Mouse (Mus musculus) CH12.LX (cell line): ENCODE measurements at regions not wholly inside any gene's neighbourhood (a gene's known extent, or its start where the extent isn't known, plus 50 kb on each side); places are given as distances from the start of the nearest gene placed in this dataset.

ENCODE experiments used
- DNase-seq: peaks from one replicate; pipeline ENCODE4 v3.0.0-alpha.2; 2013; ENCODE audit errors: extremely low read depth
- H3K27ac ChIP-seq: 2 replicates; pipeline ENCODE4 v1.5.1; 2012; ENCODE audit warnings: low read depth, mild to moderate bottlenecking, control low read depth, moderate library complexity; ENCODE audit not compliant: insufficient read depth
- H3K27me3 ChIP-seq: replicated peaks from 2 replicates; pipeline ENCODE3; 2012; ENCODE audit warnings: inconsistent platforms
- H3K36me3 ChIP-seq, 2 experiments: replicated peaks in 1 of 2; 2 replicates each; pipeline versions ENCODE3 to v1.6.1; 2012; ENCODE audit warnings: inconsistent platforms in 1 of 2, low read length in 1 of 2, mild to moderate bottlenecking in 1 of 2, mixed read lengths in 1 of 2, moderate library complexity in 1 of 2; ENCODE audit not compliant: control insufficient read depth in 1 of 2, insufficient read depth in 1 of 2
- H3K4me1 ChIP-seq, 2 experiments: 2 replicates each; pipeline ENCODE4 v1.6.1; 2012; ENCODE audit warnings: inconsistent platforms in 1 of 2, moderate library complexity in 1 of 2; ENCODE audit not compliant: insufficient read depth in 2 of 2, control insufficient read depth in 1 of 2
- H3K4me2 ChIP-seq: 2 replicates; pipeline ENCODE4 v1.6.1; 2012; ENCODE audit warnings: low read depth, mild to moderate bottlenecking, control low read depth; ENCODE audit not compliant: poor library complexity, insufficient read depth, severe bottlenecking
- H3K4me3 ChIP-seq, 3 experiments: fragments of 150-350 bp in 1 of 3; sonication (generic) in 1 of 3; replicated peaks in 1 of 3; 2 replicates each; pipeline versions ENCODE3 to v1.5.1; 2011 to 2012; ENCODE audit warnings: low read depth in 2 of 3, low read length in 2 of 3, mild to moderate bottlenecking in 2 of 3, moderate library complexity in 2 of 3, control low read depth in 1 of 3, improper control_type of control experiment in 1 of 3, inconsistent platforms in 1 of 3, mixed read lengths in 1 of 3; ENCODE audit not compliant: poor library complexity in 1 of 3
- H3K79me2 ChIP-seq: replicated peaks from 2 replicates; pipeline ENCODE4 v1.6.1; 2012; ENCODE audit warnings: mild to moderate bottlenecking, moderate library complexity; ENCODE audit not compliant: control insufficient read depth, poor library complexity, insufficient read depth, severe bottlenecking; ENCODE audit errors: extremely low read depth
- H3K9ac ChIP-seq: 2 replicates; pipeline ENCODE4 v1.6.1; 2012; ENCODE audit warnings: low read depth, mild to moderate bottlenecking, control low read depth, moderate library complexity; ENCODE audit not compliant: insufficient read depth
- H3K9me3 ChIP-seq: replicated peaks from 2 replicates; pipeline ENCODE3; 2012; ENCODE audit warnings: low read length, inconsistent platforms, mixed read lengths
- CTCF ChIP-seq, 2 experiments: IDR thresholded peaks in 1 of 2; conservative IDR thresholded peaks in 1 of 2; 2 replicates each; pipeline ENCODE4 v1.5.1; 2011 to 2012; ENCODE audit warnings: low read depth in 2 of 2, low read length in 2 of 2, improper control_type of control experiment in 1 of 2, inconsistent platforms in 1 of 2, mild to moderate bottlenecking in 1 of 2, moderate library complexity in 1 of 2
- ELF1 ChIP-seq: IDR thresholded peaks from 2 replicates; pipeline ENCODE4 v1.6.1; 2014; ENCODE audit warnings: low read depth, mild to moderate bottlenecking, inconsistent platforms, low read length, improper control_type of control experiment
- GABPA ChIP-seq: IDR thresholded peaks from 2 replicates; pipeline ENCODE4 v1.6.1; 2012; ENCODE audit warnings: low read depth, low read length, improper control_type of control experiment, inconsistent platforms; ENCODE audit not compliant: insufficient replicate concordance
- MAZ ChIP-seq: IDR thresholded peaks from 2 replicates; pipeline ENCODE4 v1.6.1; 2012; ENCODE audit warnings: low read depth, mild to moderate bottlenecking, inconsistent platforms, low read length, improper control_type of control experiment, moderate library complexity
- MEF2A ChIP-seq: IDR thresholded peaks from 2 replicates; pipeline ENCODE4 v1.6.1; 2014; ENCODE audit warnings: low read depth, mild to moderate bottlenecking, inconsistent platforms, low read length, improper control_type of control experiment, borderline replicate concordance
- MYC ChIP-seq: IDR thresholded peaks from 2 replicates; pipeline ENCODE4 v1.6.1; 2011; ENCODE audit warnings: low read depth, mild to moderate bottlenecking, improper control_type of control experiment, low read length
- PAX5 ChIP-seq: IDR thresholded peaks from 2 replicates; pipeline ENCODE4 v1.6.1; 2012; ENCODE audit warnings: low read length, inconsistent platforms, mixed read lengths
- RAD21 ChIP-seq: IDR thresholded peaks from 2 replicates; pipeline ENCODE4 v1.6.1; 2011; ENCODE audit warnings: low read depth, mild to moderate bottlenecking, low read length, improper control_type of control experiment, moderate library complexity
- RCOR1 ChIP-seq: conservative IDR thresholded peaks from 2 replicates; pipeline ENCODE4 v1.6.1; 2012; ENCODE audit warnings: low read depth, mild to moderate bottlenecking, inconsistent platforms, low read length, improper control_type of control experiment
- SIN3A ChIP-seq: IDR thresholded peaks from 2 replicates; pipeline ENCODE4 v1.6.1; 2012; ENCODE audit warnings: low read length, improper control_type of control experiment, inconsistent platforms
- SMC3 ChIP-seq: IDR thresholded peaks from 2 replicates; pipeline ENCODE4 v1.6.1; 2011; ENCODE audit warnings: low read depth, low read length, improper control_type of control experiment
- ZC3H11A ChIP-seq: IDR thresholded peaks from 2 replicates; pipeline ENCODE4 v1.6.1; 2012; ENCODE audit warnings: low read depth, mild to moderate bottlenecking, inconsistent platforms, low read length, improper control_type of control experiment
- dilution Hi-C: fragments of 300-500 bp; cut with MboI; formaldehyde crosslinking; loops from 2 replicates; pipeline ENCODE4 v1.14.3; 2020; ENCODE audit warnings: low sequenced_read_pairs; ENCODE audit not compliant: extremely low pct_unique_long_range_greater_than_20kb, extremely low pct_ligation_motif_present
- in situ Hi-C: fragments of 300-500 bp; cut with MboI; formaldehyde crosslinking; loops from 3 replicates; pipeline ENCODE4 v1.14.3; 2019; ENCODE audit warnings: low sequenced_read_pairs, low pct_ligation_motif_present, low pct_unique_long_range_greater_than_20kb, mixed read lengths

DNA sequence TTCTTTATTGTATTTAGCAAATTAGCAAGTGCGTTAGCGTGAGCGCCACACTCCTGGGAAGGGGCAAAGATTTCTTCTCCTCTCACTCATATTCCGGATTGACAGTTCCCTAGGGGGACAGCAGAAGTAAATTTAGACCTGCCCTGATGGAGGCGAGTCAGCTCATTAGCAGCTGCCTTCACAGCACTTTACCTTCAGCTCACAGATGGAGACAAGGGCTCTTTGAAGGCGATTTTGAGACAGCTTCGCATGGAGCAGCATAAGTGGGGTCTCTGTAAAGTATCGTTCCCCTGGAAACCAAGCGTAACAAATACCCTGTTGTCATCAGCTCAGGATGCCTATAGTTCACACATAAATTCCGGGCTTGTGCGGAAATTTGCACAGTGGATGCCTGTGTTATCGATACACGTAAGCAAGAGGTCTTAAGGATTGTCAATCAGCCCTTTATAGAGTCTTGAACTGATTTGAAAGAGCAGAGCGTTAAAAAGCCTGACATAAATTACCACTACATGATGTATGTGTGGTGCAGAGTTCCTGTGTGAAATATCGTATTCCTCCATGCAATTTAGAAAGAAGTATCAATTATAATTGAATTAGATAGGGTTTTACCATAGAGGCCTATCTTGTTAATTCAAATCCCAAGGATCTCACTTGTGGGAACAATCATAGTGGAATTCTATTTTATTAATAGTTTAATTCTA, 86.6 kb upstream of the Tmprss15 start:
- Histone ChIP-seq H3K9me3 (peaks cover 54% of the 10 kb centered on the region), H3K4me2 (no peak overlapping the region), H3K4me3 (no peak overlapping the region), H3K36me3 (no peaks in the 10 kb centered on the region), H3K9ac (no peak overlapping the region), H3K27me3 (no peaks in the 10 kb centered on the region), H3K79me2 (no peaks in the 10 kb centered on the region), H3K4me1 (no peaks in the 10 kb centered on the region), H3K27ac (no peak overlapping the region)
- no peak for DNase-seq
- dilution Hi-C loops = no loop called here
- in situ Hi-C loops = no loop called here
- TF ChIP-seq MAZ (no peak), MEF2A (no peak)

DNA sequence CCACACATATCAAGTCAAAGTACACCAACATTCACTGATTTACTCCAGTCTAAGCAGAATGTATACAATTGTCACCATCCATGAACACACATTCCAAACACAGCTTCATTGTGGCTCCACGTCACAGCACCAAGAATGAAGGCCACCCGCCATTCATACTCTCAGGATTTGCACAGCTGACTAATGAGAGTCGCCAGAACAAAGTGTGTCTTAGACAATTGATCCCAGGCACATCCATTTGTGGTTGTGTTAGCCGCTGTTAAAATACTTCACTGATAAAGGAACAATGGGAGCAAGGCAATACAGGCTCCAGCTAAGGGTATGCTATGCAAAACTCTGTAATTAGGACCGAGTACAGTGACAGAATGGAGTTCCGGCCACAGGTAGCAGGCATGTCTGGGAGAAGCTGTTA, 85.9 kb upstream of the Tmprss15 start:
- H3K4me2 ChIP-seq = no peak overlapping the region
- H3K27ac ChIP-seq = no peak overlapping the region
- no peaks in the 10 kb centered on the region for H3K27me3 ChIP-seq
- dilution Hi-C loops = no loop called here
- H3K4me3 ChIP-seq = no peak overlapping the region
- no peaks in the 10 kb centered on the region for H3K79me2 ChIP-seq
- H3K9ac ChIP-seq = no peak overlapping the region
- no peaks in the 10 kb centered on the region for H3K36me3 ChIP-seq
- TF ChIP-seq CTCF (conservative IDR thresholded peaks at IDR 0.05 in 1 of 2, IDR thresholded peaks at IDR 0.05 in 1 of 2; ENCODE audit: low read depth in 2 of 2, low read length in 2 of 2) (no peak), PAX5 (no peak), RCOR1 (no peak), ELF1 (no peak), SIN3A (no peak), GABPA (no peak), MYC (no peak)
- in situ Hi-C loops = no loop called here
- no peak for DNase-seq
- peaks cover 53% of the 10 kb centered on the region for H3K9me3 ChIP-seq
- no peaks in the 10 kb centered on the region for H3K4me1 ChIP-seq

DNA sequence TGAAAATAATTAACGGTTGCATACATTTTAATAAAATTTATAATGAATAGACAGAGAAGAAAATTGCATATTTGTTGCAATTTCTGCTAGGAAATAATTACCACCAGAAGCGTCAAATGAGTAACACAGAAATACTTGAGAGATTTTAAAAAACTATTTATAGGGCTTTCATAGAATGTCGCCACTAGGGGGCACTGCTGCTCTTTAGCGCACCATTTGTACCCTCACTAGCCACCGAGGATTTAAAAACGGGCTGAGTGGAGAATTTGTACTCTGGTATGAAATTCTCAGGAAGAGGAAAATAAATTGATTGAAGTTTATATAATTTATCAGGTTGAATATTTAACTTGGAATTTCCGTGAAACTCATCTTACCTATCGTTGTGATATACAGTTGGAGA, 77.3 kb upstream of the Tmprss15 start:
- H3K9me3 ChIP-seq = peaks cover 41% of the 10 kb centered on the region
- no peak overlapping the region for H3K27ac ChIP-seq
- dilution Hi-C loops (no loop called here), in situ Hi-C loops (no loop called here)
- no peaks in the 10 kb centered on the region for H3K27me3 ChIP-seq
- DNase-seq = peak; percentile 14
- H3K4me2 ChIP-seq = no peak overlapping the region
- no peaks in the 10 kb centered on the region for H3K36me3 ChIP-seq
- no peak overlapping the region for H3K4me3 ChIP-seq
- no peaks in the 10 kb centered on the region for H3K79me2 ChIP-seq
- no peak overlapping the region for H3K9ac ChIP-seq
- TF ChIP-seq ELF1 (no peak), ZC3H11A (no peak), RAD21 (peak; percentile 54), SMC3 (peak; percentile 33; the same call in 1 of the 2 replicates), CTCF (conservative IDR thresholded peaks at IDR 0.05 in 1 of 2, IDR thresholded peaks at IDR 0.05 in 1 of 2; ENCODE audit: low read depth in 2 of 2, low read length in 2 of 2) (peak in 1 of 2 experiments; percentile 53; a peak in 2 of 4 replicates)
- no peaks in the 10 kb centered on the region for H3K4me1 ChIP-seq
